Mouse (Mus musculus) gastrocnemius, postnatal 14 days (tissue): Measurements from ENCODE around the gene Kif26a. TPM values are rescaled to one million over a fixed set of nuclear protein-coding genes. Genes with fewer than 3 reads are reported as not detected.

Source experiments
- DNase-seq: peaks from one replicate; pipeline ENCODE4 v3.0.0; 2021; ENCODE audit warnings: mixed read lengths
- intact Hi-C: fragments of 180-260 bp; cut with DNase I; formaldehyde crosslinking; loops from one replicate; pipeline ENCODE4 v1.15.1; 2025; ENCODE audit warnings: low total_unique reads
- long read RNA-seq, 2 experiments: library from polyadenylated mRNA; stranded (forward); transcript quantifications; one replicate each; pipeline ENCODE4 v2.0.0; 2021
- total RNA-seq, 2 experiments: library from RNA; stranded (reverse); gene quantifications; 2 replicates each; pipeline ENCODE4 v1.2.3; 2021

Kif26a gene
- 1 to 10 TPM; 8.2 to 8.6 TPM for total RNA-seq
- long read RNA-seq, experiment 1, result 0 reads
- long read RNA-seq, experiment 2, partial matches to known transcripts, result 0 of 1 reads
- long read RNA-seq, experiment 2, other reads (novel, unspliced or antisense), result 1 of 1 reads

DNA sequence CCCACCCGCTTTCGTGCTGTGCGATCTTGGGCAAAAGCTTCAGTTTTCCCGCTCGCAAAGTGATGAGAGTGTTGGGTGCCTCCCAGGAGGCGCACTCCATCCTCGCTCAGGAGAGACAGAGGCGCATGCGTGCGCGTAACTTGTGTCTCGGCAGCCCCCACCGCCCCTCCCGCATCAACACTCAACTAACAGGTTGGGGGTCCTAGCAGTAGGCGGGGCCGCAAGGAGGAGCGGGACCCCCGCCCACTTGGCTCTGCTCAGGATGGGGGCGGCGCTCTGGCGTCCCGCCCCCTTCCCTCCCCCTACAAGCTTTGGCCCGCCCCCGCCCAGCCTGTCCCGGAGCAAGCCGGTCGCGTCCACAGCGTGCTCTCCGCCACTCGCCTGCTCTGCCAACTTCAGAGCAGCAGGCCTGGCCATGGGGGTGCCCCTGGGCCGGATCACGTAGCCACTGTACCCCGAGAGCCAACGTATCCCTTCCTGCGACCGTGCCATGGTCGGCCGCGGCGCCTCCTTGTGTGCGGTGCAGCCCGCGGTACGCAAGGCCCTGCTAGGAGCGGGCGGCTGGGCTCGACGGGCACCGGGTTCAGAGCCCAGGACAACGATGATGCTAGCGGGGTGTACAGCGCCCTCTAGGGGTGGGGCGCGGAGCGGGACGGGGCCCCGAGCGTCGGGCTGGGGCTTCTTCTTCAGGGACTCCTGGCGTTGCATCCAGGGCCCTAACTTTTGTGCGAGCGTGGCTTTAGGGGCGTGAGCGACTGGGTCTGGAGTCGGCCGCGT is at the start of gene Kif26a:
Gene Kif26a (plus strand): TSS at position 334 of the 777 bp plus-strand sequence.
- peak; percentile 52 for DNase-seq
- intact Hi-C loops, result loop anchor here (2.0 kb wide), 2 partner anchors 329 to 399 kb away; no protein-coding TSS in a partner anchor

GRCm38 (mm10) chr12:112096733-112097117 is 49.3 kb upstream of the Kif26a start:
- no peak for DNase-seq
- intact Hi-C loops, result no loop called here

- intact Hi-C loops, result no loop called here
- DNase-seq, result no peak
Measured at GRCm38 (mm10) chr12:112100106-112100505, 45.9 kb upstream of the Kif26a start.

DNA sequence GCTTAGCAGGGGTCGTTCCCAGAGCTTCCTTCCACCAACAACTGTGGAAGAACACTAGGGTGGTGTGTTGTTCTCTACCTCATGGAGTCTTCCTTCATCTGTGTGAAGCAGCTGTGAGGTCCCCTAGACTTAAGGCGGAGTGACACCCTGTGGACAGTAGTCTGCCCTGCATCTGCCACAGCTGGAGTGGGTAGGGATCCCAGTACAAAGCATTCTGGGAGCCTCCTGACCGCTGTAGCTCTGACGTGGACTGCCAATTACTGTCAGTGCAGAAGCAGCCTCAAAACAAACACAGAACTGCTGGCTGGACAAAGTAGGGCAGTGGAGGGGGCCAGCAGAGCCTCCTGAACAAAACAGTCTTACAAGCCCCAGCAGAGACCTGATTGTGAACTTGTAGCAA is 45.0 kb upstream of the Kif26a start:
- intact Hi-C loops, result no loop called here
- DNase-seq, result no peak

DNA sequence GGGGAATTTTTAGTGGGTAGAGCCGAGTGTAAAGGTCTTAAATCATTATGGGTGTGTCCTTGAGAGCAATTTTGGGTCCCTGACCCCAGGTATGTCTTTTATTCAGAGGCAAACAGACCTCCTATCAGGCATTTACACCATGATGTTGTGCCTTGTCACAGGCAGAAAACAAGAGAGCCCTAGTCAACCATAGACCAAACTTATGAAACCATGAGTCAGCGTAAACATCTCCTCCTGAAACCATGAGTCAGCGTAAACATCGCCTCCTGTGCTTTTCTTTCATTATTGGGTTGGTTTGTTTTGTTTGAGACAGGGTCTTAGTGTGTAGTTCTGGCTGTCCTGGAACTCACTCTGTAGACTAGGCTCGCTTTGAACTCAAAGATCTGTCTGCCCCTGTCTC is 42.8 kb upstream of the Kif26a start:
- intact Hi-C loops, result no loop called here
- DNase-seq, result no peak

- no peak for DNase-seq
- intact Hi-C loops, result no loop called here
Measured at GRCm38 (mm10) chr12:112104890-112105289, 41.1 kb upstream of the Kif26a start.

GRCm38 (mm10) chr12:112106541-112106971 is 39.5 kb upstream of the Kif26a start, which contains the start of gene Aspg:
Gene Aspg, plus strand, starts transcription at chr12:112106679.
- intact Hi-C loops, result no loop called here

DNA sequence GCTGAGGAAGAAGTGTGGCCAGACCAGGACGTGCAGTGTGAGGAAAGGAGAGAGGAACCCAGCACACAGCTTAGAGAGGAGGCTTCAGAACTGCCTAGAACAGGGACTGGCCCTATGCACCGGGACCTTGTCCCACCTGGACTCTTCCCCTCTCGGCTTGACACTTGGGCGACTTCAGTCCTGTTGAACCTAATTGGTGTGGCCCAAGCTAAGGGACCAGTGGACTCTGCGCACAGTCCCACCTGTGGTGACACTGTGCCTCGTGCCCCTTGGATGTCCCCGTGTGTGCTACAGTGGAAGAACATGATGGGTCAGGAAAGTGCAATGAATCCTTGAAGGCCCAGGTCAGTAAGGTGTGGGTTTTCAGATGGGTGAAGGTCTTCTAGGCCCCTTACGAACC is 38.3 kb upstream of the Kif26a start:
- intact Hi-C loops, result no loop called here
- no peak for DNase-seq

More at GRCm38 (mm10) chr12:112106541-112106971, 39.5 kb upstream of the Kif26a start, which contains the start of gene Aspg:
- no peak for DNase-seq

- intact Hi-C loops, result no loop called here
- DNase-seq, result no peak
Measured at GRCm38 (mm10) chr12:112108696-112109445, 37.1 kb upstream of the Kif26a start.

DNA sequence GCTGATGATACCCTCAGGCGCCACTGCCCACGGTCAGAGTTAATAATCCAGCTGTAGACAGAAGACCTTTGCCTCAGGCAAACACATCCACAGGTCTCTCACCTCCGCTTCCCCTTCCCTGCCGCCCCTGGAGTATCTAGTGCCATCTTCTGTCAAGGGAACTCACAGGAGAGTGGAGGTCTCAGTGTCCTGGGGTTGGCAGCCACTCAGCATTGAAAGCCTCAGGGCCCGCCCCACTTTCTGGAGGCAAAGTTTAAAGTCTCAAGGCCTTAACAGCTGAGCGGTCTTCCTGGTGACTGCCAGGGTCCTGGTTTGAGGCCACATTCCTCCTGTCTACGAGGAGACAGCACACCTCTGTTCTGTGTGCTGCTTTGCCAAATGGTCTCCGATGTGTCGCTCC is 36.3 kb upstream of the Kif26a start:
- intact Hi-C loops, result loop anchor here (10.0 kb wide), 1 partner anchor 365 kb away; no protein-coding TSS in a partner anchor
- DNase-seq, result no peak

DNA sequence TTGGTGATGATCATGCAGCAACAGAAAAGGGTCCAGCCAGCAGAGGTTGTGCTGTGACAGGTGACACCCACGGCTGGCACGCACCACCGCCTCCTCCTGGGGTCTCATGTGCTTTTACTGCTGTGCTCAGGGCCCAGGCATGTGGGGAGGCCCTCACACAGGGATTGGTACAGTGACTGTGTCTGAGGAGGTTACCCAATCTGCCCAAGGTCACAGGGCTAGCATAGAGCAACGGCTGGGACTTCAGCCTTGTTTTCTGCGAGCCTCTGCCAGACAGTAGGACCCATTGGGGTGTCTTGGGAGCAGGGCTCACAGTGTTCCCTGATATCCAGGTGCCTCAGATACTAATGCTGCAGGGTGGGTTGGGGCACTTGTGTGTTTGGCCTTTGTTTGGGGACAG is 34.7 kb upstream of the Kif26a start:
- intact Hi-C loops, result loop anchor here (10.0 kb wide), 1 partner anchor 363 kb away; no protein-coding TSS in a partner anchor
- no peak for DNase-seq

GRCm38 (mm10) chr12:112112235-112112634 is 33.8 kb upstream of the Kif26a start:
- intact Hi-C loops, result loop anchor here (10.0 kb wide), 1 partner anchor 363 kb away; no protein-coding TSS in a partner anchor
- DNase-seq, result no peak

- no peak for DNase-seq
- intact Hi-C loops, result loop anchor here (10.0 kb wide), 1 partner anchor 362 kb away; no protein-coding TSS in a partner anchor
Measured at GRCm38 (mm10) chr12:112112686-112113396, 33.2 kb upstream of the Kif26a start.

- peak; percentile 83 for DNase-seq
- intact Hi-C loops, result loop anchor here (10.0 kb wide), 1 partner anchor 361 kb away; no protein-coding TSS in a partner anchor
Measured at GRCm38 (mm10) chr12:112113710-112114109, 32.3 kb upstream of the Kif26a start.

- intact Hi-C loops, result loop anchor here (10.0 kb wide), 1 partner anchor 358 kb away; no protein-coding TSS in a partner anchor
- DNase-seq, result no peak
Measured at GRCm38 (mm10) chr12:112117006-112117405, 29.0 kb upstream of the Kif26a start.

GRCm38 (mm10) chr12:112117649-112118048 is 28.4 kb upstream of the Kif26a start:
- no peak for DNase-seq
- intact Hi-C loops, result loop anchor here (10.0 kb wide), 1 partner anchor 357 kb away; no protein-coding TSS in a partner anchor

GRCm38 (mm10) chr12:112121188-112121587 is 24.8 kb upstream of the Kif26a start:
- intact Hi-C loops, result no loop called here

DNA sequence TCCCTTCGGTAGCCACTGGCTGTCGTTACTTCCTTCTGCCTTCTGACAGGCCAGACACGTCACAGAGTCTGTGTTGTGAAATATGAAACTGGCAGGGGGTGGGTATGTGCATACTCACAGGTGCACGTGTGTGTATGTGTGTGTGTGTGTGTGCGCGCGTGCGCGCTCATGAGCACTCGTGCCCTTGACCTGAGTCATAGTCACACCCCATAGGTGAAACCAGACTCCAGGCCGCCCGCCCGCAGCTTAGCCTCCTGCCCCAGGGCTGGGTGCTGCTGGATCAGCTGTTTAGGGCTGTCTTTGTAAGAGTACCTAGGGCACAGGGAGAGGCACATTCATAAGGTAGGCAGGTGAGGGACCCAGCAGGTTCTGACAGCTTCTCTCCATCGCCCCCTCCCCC is 20.1 kb upstream of the Kif26a start:
- intact Hi-C loops, result no loop called here
- no peak for DNase-seq

More at GRCm38 (mm10) chr12:112121188-112121587, 24.8 kb upstream of the Kif26a start:
- DNase-seq, result no peak

DNA sequence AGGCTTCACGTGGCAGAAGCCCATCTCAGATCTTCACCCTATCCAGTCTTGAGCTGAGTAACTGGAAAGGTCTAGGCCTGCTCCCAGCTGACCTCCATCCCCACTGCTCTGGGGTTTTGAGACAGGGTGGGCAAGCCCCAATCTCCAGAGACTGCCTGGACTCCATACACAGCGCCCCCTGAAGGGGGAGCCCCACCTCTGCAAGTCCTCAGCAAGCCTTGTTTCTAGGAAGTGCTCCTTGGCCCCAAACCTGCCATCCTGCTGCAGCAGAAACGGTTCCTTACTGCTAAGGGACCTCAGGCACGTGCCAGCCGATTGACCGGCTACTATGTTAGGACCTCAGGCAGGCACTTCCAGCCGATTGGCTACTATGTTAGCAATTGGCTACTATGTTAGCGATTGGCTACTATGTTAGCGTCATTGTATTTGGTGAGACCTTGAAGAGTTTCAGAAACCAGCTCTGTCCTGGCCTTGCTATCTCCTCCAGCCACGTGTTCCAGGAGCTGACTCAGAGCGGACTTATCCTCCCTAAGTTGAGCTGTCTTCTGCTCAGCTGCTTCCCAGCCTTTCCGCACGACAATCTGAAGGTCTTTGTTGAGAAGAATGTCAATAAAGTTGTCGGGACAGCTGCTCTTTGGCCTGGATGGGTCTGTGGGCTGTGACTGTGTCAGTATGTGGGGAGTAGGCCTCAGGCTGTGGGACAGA is 18.9 kb upstream of the Kif26a start:
- intact Hi-C loops, result no loop called here
- no peak for DNase-seq
